Mouse (Mus musculus): ENCODE data around the gene Apba1. TPM values are rescaled to one million over a fixed set of nuclear protein-coding genes. Genes with fewer than 3 reads are reported as not detected.

The Apba1 gene
- polyA plus RNA-seq, 1 experiment: 1.1 TPM

GRCm38 (mm10) chr19:23862736-23863135 lies 104.0 kb downstream of the Apba1 start:
- WGBS: 36% methylated on average over 4 of the region's 4 CpGs
- DNase-seq (ENCODE audit: low read depth, low spot score): no peak

GRCm38 (mm10) chr19:23863959-23864358 lies 105.3 kb downstream of the Apba1 start:
- no peak for DNase-seq (ENCODE audit: low read depth, low spot score)
- WGBS: 45% methylated on average over 3 of the region's 3 CpGs

DNA sequence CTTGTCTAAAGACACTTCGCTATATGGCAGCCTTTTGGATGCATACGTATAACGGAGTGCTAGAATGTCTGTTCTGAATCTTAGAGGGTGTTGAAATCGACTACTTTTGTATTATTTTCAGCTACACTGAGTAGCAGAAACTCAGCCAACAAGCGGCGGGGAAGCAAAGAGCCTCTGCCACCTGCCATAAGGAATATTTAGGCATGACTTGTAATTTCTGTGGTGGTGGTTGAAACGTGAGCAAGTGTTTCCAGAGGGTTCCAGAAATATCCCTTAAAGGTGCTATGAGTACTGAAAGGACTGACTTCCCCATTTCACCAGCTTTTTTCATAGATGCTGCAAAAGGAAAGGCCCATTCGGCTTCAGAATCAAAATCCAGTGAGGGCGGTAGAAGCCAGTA lies 107.4 kb downstream of the Apba1 start:
- 89% methylated on average over 9 of the region's 9 CpGs for WGBS
- DNase-seq (ENCODE audit: low read depth, low spot score): no peak

DNA sequence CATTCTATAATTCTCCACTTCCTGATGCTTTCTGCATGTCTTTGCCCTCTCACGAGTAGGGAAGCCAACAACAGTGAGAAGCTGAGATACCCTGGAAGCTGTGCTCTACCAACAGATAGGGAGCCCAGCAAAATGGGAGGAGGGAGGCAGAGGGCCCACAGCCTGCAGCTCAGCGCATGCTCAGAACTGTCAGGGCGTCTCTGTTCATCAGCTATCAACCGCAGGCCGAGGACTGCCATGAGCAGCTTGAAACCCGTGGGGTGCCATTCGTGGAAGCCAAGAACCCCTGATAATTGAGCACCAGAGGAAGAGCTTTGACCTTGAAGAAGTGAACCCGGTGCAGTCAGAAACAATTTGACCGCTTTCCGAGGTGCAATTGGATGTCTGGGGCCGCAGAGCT lies 108.4 kb downstream of the Apba1 start:
- DNase-seq (ENCODE audit: low read depth, low spot score): no peak

DNA sequence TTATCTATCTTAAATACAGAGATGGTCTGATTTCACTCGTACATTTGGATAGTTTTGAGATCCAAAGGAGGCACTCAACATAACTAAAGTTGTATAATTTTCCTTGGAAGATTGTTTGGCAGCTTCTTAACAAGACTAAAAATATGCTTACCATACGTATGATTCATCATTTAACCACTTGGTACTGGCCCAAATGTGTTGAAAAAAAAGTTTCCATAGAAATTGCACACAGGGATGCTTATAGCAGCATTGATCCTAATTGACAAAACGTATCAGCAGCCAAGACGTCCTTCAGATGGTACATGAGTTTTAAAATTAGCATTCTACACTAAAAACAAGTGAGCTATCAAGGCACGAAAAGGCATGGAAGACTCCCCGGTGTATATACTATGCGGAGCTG lies 108.9 kb downstream of the Apba1 start:
- no peak for DNase-seq (ENCODE audit: low read depth, low spot score)
- 75% methylated on average over 7 of the region's 7 CpGs for WGBS

More for the DNA sequence above, 108.4 kb downstream of the Apba1 start:
- WGBS: 82% methylated on average over 11 of the region's 11 CpGs

GRCm38 (mm10) chr19:23874502-23874901 lies 115.8 kb downstream of the Apba1 start:
- WGBS: 80% methylated on average over 6 of the region's 6 CpGs

GRCm38 (mm10) chr19:23875819-23876218 lies 117.1 kb downstream of the Apba1 start:
- 44% methylated on average over 5 of the region's 5 CpGs for WGBS
- no peak for DNase-seq (ENCODE audit: low read depth, low spot score)

More at GRCm38 (mm10) chr19:23874502-23874901, 115.8 kb downstream of the Apba1 start:
- DNase-seq (ENCODE audit: low read depth, low spot score): no peak

DNA sequence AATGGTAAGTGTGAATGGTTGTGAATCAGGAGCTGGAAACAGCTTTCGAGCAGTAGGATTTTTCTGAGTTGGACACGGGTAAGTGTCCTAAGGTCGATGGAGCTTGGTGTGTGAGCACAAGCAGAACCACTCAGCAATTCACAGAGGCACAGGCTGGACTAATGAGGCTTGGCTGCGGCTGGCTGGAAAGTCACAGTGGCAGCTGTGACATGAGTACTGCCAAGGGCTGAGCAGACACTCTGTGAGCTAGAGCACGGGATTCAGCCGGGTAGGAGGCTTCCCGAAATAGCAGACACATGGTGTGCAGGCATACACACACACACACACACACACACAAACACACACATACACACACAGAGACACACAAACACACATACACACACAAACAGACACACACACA lies 121.2 kb downstream of the Apba1 start:
- WGBS: 59% methylated on average over 7 of the region's 7 CpGs
- DNase-seq (ENCODE audit: low read depth, low spot score): no peak

DNA sequence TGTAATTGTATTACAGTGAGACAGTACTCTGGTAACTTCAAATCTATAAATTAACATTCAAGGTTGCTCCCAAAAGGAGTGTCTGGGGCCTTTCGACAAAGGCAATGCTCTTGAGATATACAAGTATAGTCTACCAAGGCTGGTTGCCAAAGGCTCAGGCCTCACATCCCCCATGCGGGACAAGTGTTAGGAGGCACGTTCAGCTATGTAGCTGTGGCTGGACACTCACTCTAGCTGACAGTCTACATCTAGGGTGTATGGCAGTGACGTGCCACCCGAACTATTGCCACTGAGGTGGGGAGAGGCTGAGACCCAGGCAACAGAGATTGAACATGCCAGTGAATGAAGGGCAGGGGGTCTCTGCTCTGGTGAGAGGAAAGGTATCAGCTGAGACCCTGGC lies 127.5 kb downstream of the Apba1 start:
- DNase-seq (ENCODE audit: low read depth, low spot score): no peak
- WGBS: 61% methylated on average over 5 of the region's 5 CpGs

GRCm38 (mm10) chr19:23891421-23891820 lies 132.7 kb downstream of the Apba1 start:
- DNase-seq (ENCODE audit: low read depth, low spot score): no peak
- WGBS: 90% methylated on average over 6 of the region's 6 CpGs

GRCm38 (mm10) chr19:23892633-23893032 lies 133.9 kb downstream of the Apba1 start:
- DNase-seq (ENCODE audit: low read depth, low spot score): no peak
- 37% methylated on average over 37 of the region's 37 CpGs for WGBS

DNA sequence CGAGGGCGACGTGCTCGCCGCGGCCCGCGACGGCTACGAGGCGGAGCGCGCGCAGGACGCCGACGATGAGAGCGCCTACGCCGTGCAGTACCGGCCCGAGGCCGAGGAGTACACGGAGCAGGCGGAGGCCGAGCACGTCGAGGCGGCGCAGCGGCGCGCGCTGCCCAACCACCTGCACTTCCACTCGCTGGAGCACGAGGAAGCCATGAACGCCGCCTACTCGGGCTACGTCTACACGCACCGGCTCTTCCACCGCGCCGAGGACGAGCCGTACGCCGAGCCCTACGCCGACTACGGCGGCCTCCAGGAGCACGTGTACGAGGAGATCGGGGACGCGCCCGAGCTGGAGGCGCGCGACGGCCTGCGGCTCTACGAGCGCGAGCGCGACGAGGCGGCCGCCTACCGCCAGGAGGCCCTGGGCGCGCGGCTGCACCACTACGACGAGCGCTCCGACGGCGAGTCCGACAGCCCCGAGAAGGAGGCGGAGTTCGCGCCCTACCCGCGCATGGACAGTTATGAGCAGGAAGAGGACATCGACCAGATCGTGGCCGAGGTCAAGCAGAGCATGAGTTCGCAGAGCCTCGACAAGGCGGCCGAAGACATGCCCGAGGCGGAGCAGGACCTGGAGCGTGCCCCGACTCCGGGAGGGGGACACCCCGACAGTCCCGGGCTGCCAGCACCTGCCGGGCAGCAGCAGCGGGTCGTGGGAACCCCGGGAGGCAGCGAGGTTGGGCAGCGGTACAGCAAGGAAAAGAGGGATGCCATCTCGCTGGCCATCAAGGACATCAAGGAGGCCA lies 134.6 kb downstream of the Apba1 start:
- no peak for DNase-seq (ENCODE audit: low read depth, low spot score)
- 30% methylated on average over 110 of the region's 110 CpGs for WGBS

DNA sequence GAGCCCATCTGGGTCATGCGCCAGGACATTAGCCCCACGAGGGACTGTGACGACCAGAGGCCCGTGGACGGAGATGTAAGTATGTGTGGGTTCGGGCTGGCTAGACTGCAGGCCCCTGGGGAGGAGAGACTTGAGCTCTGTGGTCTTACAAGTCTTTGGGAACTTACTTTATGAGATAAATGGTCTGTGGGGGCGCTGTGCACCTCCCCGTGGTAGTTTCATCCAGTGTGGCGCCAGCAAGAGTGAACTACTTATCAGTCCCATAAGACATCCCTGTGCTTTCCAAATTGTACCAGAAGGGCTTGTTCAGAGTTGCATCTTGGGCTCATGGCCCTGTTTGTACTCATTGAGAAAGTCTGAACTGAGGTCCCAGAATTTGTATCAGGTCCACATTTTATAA lies 135.3 kb downstream of the Apba1 start:
- no peak for DNase-seq (ENCODE audit: low read depth, low spot score)
- 73% methylated on average over 9 of the region's 9 CpGs for WGBS

GRCm38 (mm10) chr19:23894822-23895221 lies 136.1 kb downstream of the Apba1 start:
- no peak for DNase-seq (ENCODE audit: low read depth, low spot score)
- WGBS: 66% methylated on average over 3 of the region's 3 CpGs

- no peak for DNase-seq (ENCODE audit: low read depth, low spot score)
- WGBS: 42% methylated on average over 8 of the region's 8 CpGs
These were observed 138.2 kb downstream of the Apba1 start for GRCm38 (mm10) chr19:23896915-23897314.

DNA sequence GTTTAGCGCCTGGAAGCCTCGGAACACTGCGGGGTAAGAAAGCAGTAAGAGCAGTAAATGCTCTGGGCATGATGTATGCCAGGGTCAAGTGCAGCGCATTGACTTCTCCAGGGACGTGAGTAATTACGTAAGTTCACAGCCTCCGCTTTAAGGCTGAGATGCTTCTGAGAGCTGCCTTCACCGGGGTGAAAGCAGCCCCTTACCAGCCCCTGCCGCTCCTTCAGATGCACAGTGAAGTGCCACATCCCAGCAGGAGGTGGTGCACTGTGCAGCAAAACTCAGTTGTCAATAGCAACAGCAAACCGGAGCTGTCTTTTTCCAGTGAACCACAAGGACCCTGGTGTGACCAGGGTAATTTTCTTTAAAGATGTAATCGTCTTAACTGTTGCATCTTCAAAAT lies 139.8 kb downstream of the Apba1 start:
- 33% methylated on average over 11 of the region's 11 CpGs for WGBS
- DNase-seq (ENCODE audit: low read depth, low spot score): no peak

GRCm38 (mm10) chr19:23901177-23901576 lies 142.5 kb downstream of the Apba1 start:
- WGBS: 68% methylated on average over 3 of the region's 3 CpGs
- DNase-seq (ENCODE audit: low read depth, low spot score): no peak

- 98% methylated on average over 4 of the region's 4 CpGs for WGBS
- DNase-seq (ENCODE audit: low read depth, low spot score): no peak
These were observed 143.1 kb downstream of the Apba1 start for GRCm38 (mm10) chr19:23901768-23902167.

DNA sequence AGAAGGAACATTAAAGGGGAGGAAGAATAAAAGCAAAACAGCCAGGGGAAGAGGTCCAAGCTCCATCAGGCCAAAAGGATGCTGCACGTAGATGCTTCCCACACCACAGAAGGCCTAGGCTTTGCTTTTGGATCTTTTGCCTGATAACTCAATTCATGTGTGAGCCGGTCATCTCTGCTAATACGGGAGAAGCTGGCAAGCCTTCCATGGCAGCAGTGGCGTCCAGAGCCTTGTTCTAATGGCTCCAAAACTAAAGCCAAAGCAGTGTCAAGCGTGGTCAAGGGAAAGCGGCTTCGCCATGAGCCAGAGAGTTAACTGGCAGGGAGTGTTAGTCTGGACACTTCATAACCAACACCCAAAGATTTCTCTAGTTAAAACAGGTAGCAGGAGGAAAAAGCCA lies 144.4 kb downstream of the Apba1 start:
- 93% methylated on average over 7 of the region's 7 CpGs for WGBS
- DNase-seq (ENCODE audit: low read depth, low spot score): no peak

- 81% methylated on average over 4 of the region's 4 CpGs for WGBS
- DNase-seq (ENCODE audit: low read depth, low spot score): no peak
These were observed 146.2 kb downstream of the Apba1 start for GRCm38 (mm10) chr19:23904922-23905321.

- no peak for DNase-seq (ENCODE audit: low read depth, low spot score)
- 77% methylated on average over 5 of the region's 5 CpGs for WGBS
These were observed 147.1 kb downstream of the Apba1 start for GRCm38 (mm10) chr19:23905772-23906171.

GRCm38 (mm10) chr19:23910345-23910744 lies 151.7 kb downstream of the Apba1 start:
- WGBS: 57% methylated on average over 4 of the region's 4 CpGs
- no peak for DNase-seq (ENCODE audit: low read depth, low spot score)
